Mouse (Mus musculus): Measurements from ENCODE around the gene Gpsm1.
"Not testable (repeated sequence)": the region's sequence is repeated elsewhere in the genome, so short reads cannot be mapped to it uniquely, and the experiment has no call there.

Gene Gpsm1

GRCm38 (mm10) chr2:26380131-26380771 is 64.9 kb downstream of the Gpsm1 start, which contains the start of gene Snapc4:
Gene Snapc4, minus strand, starts transcription at chr2:26380653.
- peak; percentile 85 for DNase-seq (ENCODE audit: low read depth)

GRCm38 (mm10) chr2:26380871-26381270 is 65.6 kb downstream of the Gpsm1 start:
- not testable (repeated sequence) for DNase-seq (ENCODE audit: low read depth)

- no peak for DNase-seq (ENCODE audit: low read depth)
Observed at GRCm38 (mm10) chr2:26387713-26388112, 72.4 kb downstream of the Gpsm1 start.

DNA sequence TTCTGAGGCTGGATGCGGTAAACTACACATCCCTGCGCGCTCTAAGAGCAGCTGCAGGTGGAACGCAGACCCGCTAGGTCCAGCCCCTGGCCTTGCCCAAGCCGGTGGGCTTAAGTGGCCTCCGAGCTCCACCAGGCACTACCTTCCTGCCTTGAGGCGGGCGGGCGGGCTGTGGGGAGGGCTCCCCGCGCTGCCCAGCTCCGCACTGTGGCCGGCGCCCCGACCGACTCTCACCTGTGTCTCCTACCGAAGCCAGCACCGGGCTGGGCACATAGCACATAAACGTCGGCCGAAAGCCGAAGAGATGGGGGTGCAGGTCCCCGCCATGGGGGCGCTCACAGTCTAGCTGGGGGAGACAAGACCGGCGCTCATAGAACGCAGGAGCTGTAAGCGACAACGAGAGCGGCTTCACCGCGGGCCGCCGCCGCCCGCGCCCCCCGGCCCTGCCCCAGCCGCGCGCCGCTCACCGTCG is 73.4 kb downstream of the Gpsm1 start:
- DNase-seq (ENCODE audit: low read depth), result no peak

DNA sequence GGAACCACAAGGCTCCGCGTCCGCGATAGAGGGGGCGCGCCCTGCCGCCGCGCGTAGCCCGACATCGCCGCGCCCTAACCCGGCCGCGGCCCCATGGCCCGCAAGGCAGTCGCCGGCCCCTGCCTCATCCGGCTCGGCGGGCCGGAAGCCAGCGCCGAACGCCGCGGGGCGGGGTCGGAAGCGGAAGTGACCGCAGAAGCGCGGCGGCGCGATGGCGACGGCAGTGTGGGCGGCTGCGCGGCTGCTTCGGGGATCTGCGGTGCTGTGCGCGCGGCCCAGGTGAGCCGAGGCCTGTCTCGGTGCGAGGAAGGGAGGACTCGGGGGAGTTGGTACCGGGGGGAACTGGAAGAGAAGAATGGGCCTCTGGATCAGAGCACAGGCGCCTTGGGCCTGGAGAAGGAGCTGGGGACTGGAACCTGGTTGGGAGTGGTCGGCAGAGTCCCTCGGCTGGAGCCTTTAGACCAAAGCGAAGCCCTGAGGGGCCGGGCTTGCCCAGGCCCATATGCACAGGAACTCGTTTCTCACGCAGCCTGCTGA is 73.9 kb downstream of the Gpsm1 start, which contains the start of the genes Entr1 and Pmpca:
Gene Entr1, minus strand, starts transcription at position 163 of the 537 bp plus-strand sequence.
Gene Pmpca, plus strand, starts transcription at position 186 of the 537 bp plus-strand sequence.
- DNase-seq (ENCODE audit: low read depth), result peak; percentile 73

GRCm38 (mm10) chr2:26390954-26391353 is 75.6 kb downstream of the Gpsm1 start:
- no peak for DNase-seq (ENCODE audit: low read depth)

DNA sequence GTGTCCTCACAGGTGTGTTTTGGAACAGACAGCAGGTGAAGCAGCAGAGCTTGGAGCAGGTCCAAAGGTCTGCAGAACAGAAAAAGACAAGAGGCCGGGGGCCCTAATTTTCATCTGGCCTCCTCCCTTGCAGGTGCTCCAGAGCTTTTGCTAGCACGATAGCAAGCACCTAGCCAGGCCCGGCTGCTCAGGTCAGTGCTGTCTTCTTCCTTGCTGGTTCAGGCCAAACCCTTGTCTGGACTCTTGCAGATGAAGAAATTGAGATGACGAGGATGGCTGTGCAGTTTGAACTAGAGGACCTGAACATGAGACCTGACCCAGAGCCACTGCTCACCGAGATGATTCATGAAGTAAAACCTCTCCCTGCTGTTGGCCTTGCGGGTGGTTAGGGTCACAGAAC is 76.3 kb downstream of the Gpsm1 start:
- DNase-seq (ENCODE audit: low read depth), result no peak

All from 416B (cell line).